Mouse (Mus musculus) ES-E14 (cell line): ENCODE data around the gene Cdk15.

ENCODE experiments used
- CHD2 ChIP-seq: IDR thresholded peaks from 2 replicates; pipeline ENCODE4 v1.6.1; 2014; ENCODE audit warnings: mild to moderate bottlenecking, low read depth, low read length, inconsistent platforms
- HCFC1 ChIP-seq: IDR thresholded peaks from 2 replicates; pipeline ENCODE4 v1.6.1; 2012; ENCODE audit warnings: low read length, inconsistent platforms, borderline replicate concordance; ENCODE audit not compliant: insufficient read depth
- ZC3H11A ChIP-seq: IDR thresholded peaks from 2 replicates; pipeline ENCODE4 v1.6.1; 2012; ENCODE audit warnings: low read depth, mild to moderate bottlenecking, inconsistent platforms, low read length, borderline replicate concordance
- ZNF384 ChIP-seq: IDR thresholded peaks from 2 replicates; pipeline ENCODE4 v1.6.1; 2012; ENCODE audit warnings: low read depth, low read length, inconsistent platforms

GRCm38 (mm10) chr1:59389181-59389580 lies 132.5 kb downstream of the Cdk15 start:
- TF ChIP-seq HCFC1 (no peak), ZNF384 (peak; percentile 59; the same call in 1 of the 2 replicates), ZC3H11A (no peak), CHD2 (no peak)
